In the genomic region with DNA sequence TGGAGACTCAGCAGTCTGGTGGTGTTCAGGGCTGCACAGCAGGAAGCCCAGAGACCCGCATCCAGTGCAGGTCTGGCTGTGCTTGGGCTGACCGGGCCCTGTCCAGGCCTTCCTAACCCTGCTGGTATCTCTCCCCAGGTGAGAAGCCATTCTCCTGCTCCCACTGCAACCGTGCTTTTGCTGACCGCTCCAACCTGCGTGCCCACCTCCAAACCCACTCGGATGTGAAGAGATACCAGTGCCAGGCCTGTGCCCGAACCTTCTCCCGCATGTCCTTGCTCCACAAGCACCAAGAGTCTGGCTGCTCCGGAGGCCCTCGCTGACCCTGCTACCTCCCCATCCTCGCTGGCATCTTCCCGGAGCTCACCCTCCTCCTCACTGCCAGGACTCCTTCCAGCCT, we compare ENCODE assay signal across 13 mouse cellular contexts. TPM values are rescaled to one million over a fixed set of nuclear protein-coding genes. Genes with fewer than 3 reads are reported as not detected.
DNase-seq lines count a peak whose midpoint lies in the region; ATAC-seq and TF ChIP-seq lines count a peak whose summit lies in the region.
"Had no signal": no experiment of that assay in that cellular context is flagged by ENCODE, and none has a peak within 500 bp of the region (broad histone marks: within the 10 kb centered on the region; RNA-seq: fewer than 3 reads in every experiment).

No protein-coding gene starts in this region.

- H3K36me3 ChIP-seq in heart, embryonic 13.5 days: peaks cover 12% of the 10 kb centered on the region
- H3K36me3 ChIP-seq in lung, embryonic 15.5 days: 0 out of 2 replicates have a peak, but pooled peaks cover 7% of the 10 kb centered on the region
- no peaks in the 10 kb centered on the region for H3K36me3 ChIP-seq in hindbrain, embryonic 14.5 days (replicated peaks; ENCODE audit: control insufficient read depth, insufficient read depth)
- peaks cover 1% of the 10 kb centered on the region; the same call in 1 of the 2 replicates for H3K36me3 ChIP-seq in small intestine, adult 2 months (ENCODE audit: control insufficient read depth, insufficient read depth, low read length)
- H3K36me3 ChIP-seq: hindbrain, embryonic 15.5 days had no signal

- peak overlapping the region; percentile 66 for H3K4me3 ChIP-seq in heart, embryonic 13.5 days
- peak overlapping the region; percentile 67 for H3K4me3 ChIP-seq in lung, embryonic 15.5 days
- no peak overlapping the region for H3K4me3 ChIP-seq in lung, adult 2 months (replicated peaks; ENCODE audit: extremely low read depth, low read depth, low read length)
- H3K4me3 ChIP-seq in hindbrain, embryonic 14.5 days (replicated peaks; ENCODE audit: low read length): no peak overlapping the region
- H3K4me3 ChIP-seq in small intestine, adult 2 months (ENCODE audit: low read depth, low read length): peak overlapping the region; percentile 16; the same call in 1 of the 2 replicates
- H3K4me3 ChIP-seq: hindbrain, embryonic 15.5 days had no signal

- no peak for ATAC-seq in heart, embryonic 13.5 days (ENCODE audit: extremely low read depth, insufficient number of reproducible peaks, low FRiP score, low TSS enrichment)
- ATAC-seq in lung, embryonic 15.5 days (ENCODE audit: borderline replicate concordance, extremely low read depth, low FRiP score, low TSS enrichment): no peak
- ATAC-seq in hindbrain, embryonic 14.5 days (ENCODE audit: low FRiP score): no peak

- peak overlapping the region; percentile 87 for H3K9ac ChIP-seq in heart, embryonic 13.5 days
- peak overlapping the region; percentile 62 for H3K9ac ChIP-seq in lung, embryonic 15.5 days
- H3K9ac ChIP-seq in hindbrain, embryonic 14.5 days: no peak overlapping the region
- H3K9ac ChIP-seq: hindbrain, embryonic 15.5 days had no signal

- DNase-seq in heart, postnatal 14 days: no peak
- DNase-seq in lung, adult 2 months: no peak
- DNase-seq in hindbrain, embryonic 14.5 days (ENCODE audit: low spot score): no peak
- no peak for DNase-seq in thymus, adult 18-20 months
- DNase-seq in frontal cortex, postnatal 10 days (ENCODE audit: low spot score in 2 of 2): no peak
- DNase-seq: midbrain, embryonic 14.5 days; retina, postnatal 1 day; thymus, adult 2 months had no signal

- H3K9me3 ChIP-seq in heart, embryonic 13.5 days: no peaks in the 10 kb centered on the region
- H3K9me3 ChIP-seq in lung, embryonic 15.5 days: no peaks in the 10 kb centered on the region
- no peaks in the 10 kb centered on the region for H3K9me3 ChIP-seq in hindbrain, embryonic 14.5 days (ENCODE audit: control insufficient read depth, low read length)
- H3K9me3 ChIP-seq: hindbrain, embryonic 15.5 days had no signal

- TF ChIP-seq POLR2A in lung, adult 2 months (IDR thresholded peaks at IDR 0.05; ENCODE audit: borderline replicate concordance, extremely low read depth, low read depth, low read length): no peak
- no peak for TF ChIP-seq POLR2A in small intestine, adult 2 months (IDR thresholded peaks at IDR 0.05; ENCODE audit: low read depth, low read length)

- no peak for TF ChIP-seq CTCF in lung, adult 2 months (IDR thresholded peaks at IDR 0.05; ENCODE audit: insufficient read depth, low read length)
- no peak for TF ChIP-seq CTCF in small intestine, adult 2 months (IDR thresholded peaks at IDR 0.05; ENCODE audit: extremely low read depth, insufficient read length, insufficient replicate concordance, low read depth, low read length)

- peaks cover 71% of the 10 kb centered on the region for H3K4me1 ChIP-seq in heart, embryonic 13.5 days
- H3K4me1 ChIP-seq in lung, embryonic 15.5 days: peaks cover 70% of the 10 kb centered on the region
- H3K4me1 ChIP-seq in lung, adult 2 months (ENCODE audit: control insufficient read depth, insufficient read depth, low read length): peaks cover 20% of the 10 kb centered on the region; the same call in 1 of the 2 replicates
- peaks cover 17% of the 10 kb centered on the region for H3K4me1 ChIP-seq in hindbrain, embryonic 14.5 days (replicated peaks; ENCODE audit: control insufficient read depth, insufficient read depth, low read length)
- peaks cover 10% of the 10 kb centered on the region for H3K4me1 ChIP-seq in small intestine, adult 2 months (ENCODE audit: control insufficient read depth, insufficient read depth, insufficient read length, low read length)

- H3K4me2 ChIP-seq in heart, embryonic 13.5 days: peak overlapping the region; percentile 91
- peak overlapping the region; percentile 89 for H3K4me2 ChIP-seq in lung, embryonic 15.5 days
- H3K4me2 ChIP-seq in hindbrain, embryonic 14.5 days (replicated peaks): peak overlapping the region; percentile 17; the same call in 1 of the 2 replicates
- H3K4me2 ChIP-seq: hindbrain, embryonic 15.5 days had no signal

- 83% methylated on average over 12 of the region's 12 CpGs for WGBS in heart, embryonic 13.5 days
- 52% methylated on average over 12 of the region's 12 CpGs for WGBS in lung, embryonic 15.5 days
- 71% methylated on average over 12 of the region's 12 CpGs for WGBS in lung, adult 2 months
- 73% methylated on average over 12 of the region's 12 CpGs for WGBS in hindbrain, embryonic 14.5 days
- 92% methylated on average over 12 of the region's 12 CpGs for WGBS in small intestine, adult 2 months

- H3K27ac ChIP-seq in heart, embryonic 13.5 days (replicated peaks): peak overlapping the region; percentile 93
- peak overlapping the region; percentile 96 for H3K27ac ChIP-seq in lung, embryonic 15.5 days
- no peak overlapping the region for H3K27ac ChIP-seq in hindbrain, embryonic 14.5 days
- H3K27ac ChIP-seq in small intestine, adult 2 months (ENCODE audit: insufficient read depth, low read depth, low read length): no peak overlapping the region
- H3K27ac ChIP-seq: hindbrain, embryonic 15.5 days had no signal

- H3K27me3 ChIP-seq in heart, embryonic 13.5 days (replicated peaks): peaks cover 21% of the 10 kb centered on the region
- peaks cover 7% of the 10 kb centered on the region; the same call in 1 of the 2 replicates for H3K27me3 ChIP-seq in lung, embryonic 15.5 days
- H3K27me3 ChIP-seq in hindbrain, embryonic 14.5 days (ENCODE audit: control insufficient read depth, insufficient read depth, low read length): peaks cover 40% of the 10 kb centered on the region
- H3K27me3 ChIP-seq in small intestine, adult 2 months (ENCODE audit: control insufficient read depth, insufficient read depth, low read length): no peaks in the 10 kb centered on the region
- H3K27me3 ChIP-seq: CH12.LX had no signal

- intact Hi-C loops in heart, postnatal 14 days (cut with DNase I): loop anchor here (2.0 kb wide), 1 partner anchor 23 kb away; no protein-coding TSS in a partner anchor

RNA-seq across cellular contexts. Expression of a gene that starts 3.8 kb away (rescaled TPM):
- polyA plus RNA-seq in heart, embryonic 13.5 days (2015; fragmentation: Nextera tagmentation; extraction: Ambion mirVana): 17.3 and 17.6 TPM in 2 replicates
- total RNA-seq in heart, postnatal 14 days (2021): 1 to 10 TPM; 3.0 to 3.1 TPM
- 107 and 109 TPM in 2 replicates for polyA plus RNA-seq in lung, embryonic 15.5 days (2015; fragmentation: Nextera tagmentation; extraction: Ambion mirVana)
- 70.8 and 85.0 TPM in 2 replicates for polyA plus RNA-seq in lung, adult 2 months (2012; rRNA removed)
- 5.5 and 7.5 TPM in 2 replicates for polyA plus RNA-seq in hindbrain, embryonic 14.5 days (2014; fragmentation: Nextera tagmentation; extraction: Ambion mirVana)
- polyA plus RNA-seq in small intestine, adult 2 months (2012; rRNA removed): 12.1 and 13.2 TPM in 2 replicates

RNA-seq across cellular contexts. Expression of a gene that starts 49.1 kb away (rescaled TPM):
- polyA plus RNA-seq in heart, embryonic 13.5 days (2015; fragmentation: Nextera tagmentation; extraction: Ambion mirVana): 13.5 and 14.6 TPM in 2 replicates
- total RNA-seq in heart, postnatal 14 days (2021): 10 to 100 TPM; 18.2 to 20.9 TPM
- polyA plus RNA-seq in lung, embryonic 15.5 days (2015; fragmentation: Nextera tagmentation; extraction: Ambion mirVana): 12.3 and 15.7 TPM in 2 replicates
- polyA plus RNA-seq in lung, adult 2 months (2012; rRNA removed): 23.3 and 23.5 TPM in 2 replicates
- polyA plus RNA-seq in hindbrain, embryonic 14.5 days (2014; fragmentation: Nextera tagmentation; extraction: Ambion mirVana): 27.3 and 29.6 TPM in 2 replicates
- polyA plus RNA-seq in small intestine, adult 2 months (2012; rRNA removed): 25.4 and 54.9 TPM in 2 replicates

RNA-seq across cellular contexts. Expression of a gene that starts 49.3 kb away (rescaled TPM):
- 58.0 and 65.0 TPM in 2 replicates for polyA plus RNA-seq in heart, embryonic 13.5 days (2015; fragmentation: Nextera tagmentation; extraction: Ambion mirVana)
- 10 to 100 TPM; 50.7 to 52.1 TPM for total RNA-seq in heart, postnatal 14 days (2021)
- polyA plus RNA-seq in lung, embryonic 15.5 days (2015; fragmentation: Nextera tagmentation; extraction: Ambion mirVana): 99.8 and 102 TPM in 2 replicates
- polyA plus RNA-seq in lung, adult 2 months (2012; rRNA removed): 87.2 and 122 TPM in 2 replicates
- polyA plus RNA-seq in hindbrain, embryonic 14.5 days (2014; fragmentation: Nextera tagmentation; extraction: Ambion mirVana): 110 and 115 TPM in 2 replicates
- 50.5 and 116 TPM in 2 replicates for polyA plus RNA-seq in small intestine, adult 2 months (2012; rRNA removed)

Comparison
In these comparisons a context has a peak if more than half of its experiments do, and no peak if none do; other contexts are left out.
1. H3K4me3 ChIP-seq: peak in heart, embryonic 13.5 days (single experiment), lung, embryonic 15.5 days (single experiment) and small intestine, adult 2 months (single experiment); none in lung, adult 2 months (single experiment) and hindbrain, embryonic 14.5 days (single experiment).
2. H3K27ac ChIP-seq: peak in heart, embryonic 13.5 days (single experiment) and lung, embryonic 15.5 days (single experiment); none in hindbrain, embryonic 14.5 days (single experiment) and small intestine, adult 2 months (single experiment).
3. H3K4me2 ChIP-seq: peak in every context shown above with its lines; median percentile 91 in heart, embryonic 13.5 days; 89 in lung, embryonic 15.5 days; 17 in hindbrain, embryonic 14.5 days.